Mouse (Mus musculus) kidney, postnatal 10 days (tissue): ENCODE data around the gene Gm9507.
"Not testable (repeated sequence)": the region's sequence is repeated elsewhere in the genome, so short reads cannot be mapped to it uniquely, and the experiment has no call there.

ENCODE experiments used
- DNase-seq: peaks from one replicate; pipeline ENCODE4 v3.0.0; 2021; ENCODE audit warnings: mixed read lengths

Gm9507 gene

DNA sequence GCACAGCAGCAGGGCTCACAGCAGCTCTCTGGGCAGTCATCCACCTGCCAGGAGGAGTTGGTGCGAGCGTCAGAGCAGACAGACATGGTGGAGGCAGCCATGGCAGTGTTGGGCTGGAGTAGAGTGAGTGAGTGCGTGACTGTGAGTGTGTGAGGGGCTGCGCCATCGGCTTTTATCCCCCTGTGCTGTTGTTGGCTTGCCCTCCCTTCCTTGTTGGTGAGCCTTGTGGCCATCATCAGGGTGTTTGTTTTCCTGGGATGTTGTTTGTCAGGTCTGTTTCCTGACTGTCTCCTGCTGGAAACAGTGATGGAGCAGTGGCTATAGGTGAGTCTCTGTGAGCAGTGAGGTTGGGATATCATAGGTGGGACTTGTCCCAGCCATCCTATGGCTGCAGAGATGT, at the start of gene Gm9507:
Gm9507 (minus strand) TSS at position 101 of the 400 bp plus-strand sequence.
- DNase-seq, result no peak

DNA sequence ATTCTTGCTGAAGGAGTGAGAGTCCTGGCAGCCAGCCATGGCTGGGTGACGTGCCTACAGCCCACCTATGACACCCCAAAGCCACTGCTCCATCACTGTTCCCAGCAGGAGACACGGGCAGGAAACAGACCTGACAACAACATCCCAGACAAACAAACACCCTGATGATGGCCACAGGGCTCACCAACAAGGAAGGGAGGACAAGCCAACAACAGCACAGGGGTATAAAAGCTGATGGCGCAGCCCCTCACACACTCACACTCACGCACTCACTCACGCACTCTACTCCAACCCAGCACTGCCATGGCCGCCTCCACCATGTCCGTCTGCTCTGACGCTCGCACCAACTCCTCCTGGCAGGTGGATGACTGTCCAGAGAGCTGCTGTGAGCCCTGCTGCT, 40.9 kb upstream of the Gm9507 start, which contains the start of gene Gm10318:
Gm10318 (plus strand) TSS at position 301 of the 400 bp plus-strand sequence.
- no peak for DNase-seq

DNA sequence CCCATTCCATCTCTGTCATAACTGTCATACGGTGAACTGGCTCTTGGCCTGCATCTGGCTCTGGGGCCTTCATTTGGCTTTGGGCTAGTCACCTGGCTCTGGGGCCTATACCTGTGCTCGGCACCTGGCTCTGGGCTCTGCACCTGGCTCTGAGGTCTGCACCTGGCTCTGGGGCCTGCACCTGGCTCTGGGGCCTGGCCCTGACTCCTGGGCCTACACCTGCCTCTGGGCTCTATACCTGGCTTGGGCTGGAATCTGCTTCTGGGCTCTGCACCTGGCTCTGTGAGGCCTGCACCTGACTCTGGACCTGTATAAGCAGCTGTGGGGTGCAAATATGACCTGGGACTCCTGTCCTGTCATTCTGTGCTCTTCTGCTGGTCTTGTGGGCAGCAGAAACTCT, 35.9 kb upstream of the Gm9507 start:
- DNase-seq, result no peak

DNA sequence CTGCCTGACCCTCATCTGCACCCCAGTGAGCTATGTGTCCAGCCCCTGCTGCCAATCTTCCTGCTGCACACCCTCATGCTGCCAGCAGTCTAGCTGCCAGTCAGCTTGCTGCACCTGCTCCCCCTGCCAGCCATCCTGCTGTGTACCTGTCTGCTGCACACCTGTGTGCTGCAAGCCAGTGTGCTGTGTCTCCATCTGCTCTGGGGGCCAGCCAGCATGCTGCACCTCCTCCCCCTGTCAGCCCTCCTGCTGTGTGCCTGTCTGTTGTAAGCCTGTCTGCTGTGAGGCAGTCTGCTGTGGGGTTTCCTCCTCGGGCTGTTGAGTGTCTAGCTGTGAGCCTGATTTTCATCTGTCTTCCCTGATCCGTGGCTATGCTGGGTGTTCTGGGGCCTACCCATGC, 35.3 kb upstream of the Gm9507 start:
- no peak for DNase-seq

DNA sequence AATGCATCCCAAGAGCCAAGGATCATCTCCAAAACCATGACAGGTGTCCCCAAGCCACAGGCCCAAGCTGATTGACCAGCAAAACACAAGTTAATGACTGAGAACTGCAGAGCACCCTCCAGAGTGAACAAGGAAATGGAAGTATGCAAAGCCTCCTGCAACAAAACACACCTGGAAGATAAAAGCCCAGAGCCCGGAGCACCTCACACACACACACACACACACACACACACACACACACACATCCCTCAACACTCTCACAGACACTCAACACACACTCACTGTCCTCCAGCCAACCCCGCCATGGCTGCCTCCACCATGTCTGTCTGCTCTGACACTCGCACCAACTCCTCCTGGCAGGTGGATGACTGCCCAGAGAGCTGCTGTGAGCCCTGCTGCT, 34.9 kb upstream of the Gm9507 start, which contains the start of gene Gm36176:
Gm36176 (plus strand) TSS at position 301 of the 400 bp plus-strand sequence.
- DNase-seq, result no peak

DNA sequence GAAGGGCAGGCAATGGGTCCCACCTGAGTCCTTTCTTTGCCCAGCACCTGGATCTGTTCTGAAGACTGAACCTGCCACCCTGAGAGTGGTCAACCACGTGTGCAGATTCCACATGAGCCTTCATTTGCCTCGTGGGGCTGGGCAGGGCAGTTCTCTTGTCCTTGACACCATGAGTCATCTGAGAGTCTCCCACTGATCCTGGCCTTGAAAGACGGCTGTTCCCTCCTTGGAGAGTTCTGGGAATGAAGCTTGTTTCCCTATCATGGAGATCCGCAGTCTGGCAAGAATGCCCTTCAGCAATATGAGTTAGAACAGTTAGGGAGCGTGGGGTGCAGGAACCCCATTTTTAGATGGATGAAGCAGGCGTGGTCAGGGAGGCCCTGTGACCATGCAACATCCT, 27.4 kb upstream of the Gm9507 start:
- no peak for DNase-seq

DNA sequence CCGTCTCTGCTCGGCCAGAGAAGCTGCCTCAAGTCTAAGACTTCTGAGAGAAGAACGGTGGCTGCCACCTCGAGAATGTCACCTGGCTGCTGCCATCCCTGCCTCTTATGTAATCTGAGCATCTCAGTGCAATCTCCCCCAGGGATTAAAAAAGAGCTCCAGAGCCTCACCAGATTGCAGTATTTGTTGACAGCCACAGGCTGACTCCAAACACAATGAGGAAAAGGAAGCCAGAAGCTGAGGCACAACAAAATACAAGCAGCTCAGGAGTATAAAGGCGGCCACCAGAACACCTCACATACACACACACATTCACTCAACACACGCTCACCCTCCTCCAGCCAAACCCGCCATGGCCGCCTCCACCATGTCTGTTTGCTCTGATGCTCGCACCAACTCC, 24.0 kb upstream of the Gm9507 start, which contains the start of gene Krtap10-10:
Krtap10-10 (plus strand) TSS at position 301 of the 400 bp plus-strand sequence.
- no peak for DNase-seq

DNA sequence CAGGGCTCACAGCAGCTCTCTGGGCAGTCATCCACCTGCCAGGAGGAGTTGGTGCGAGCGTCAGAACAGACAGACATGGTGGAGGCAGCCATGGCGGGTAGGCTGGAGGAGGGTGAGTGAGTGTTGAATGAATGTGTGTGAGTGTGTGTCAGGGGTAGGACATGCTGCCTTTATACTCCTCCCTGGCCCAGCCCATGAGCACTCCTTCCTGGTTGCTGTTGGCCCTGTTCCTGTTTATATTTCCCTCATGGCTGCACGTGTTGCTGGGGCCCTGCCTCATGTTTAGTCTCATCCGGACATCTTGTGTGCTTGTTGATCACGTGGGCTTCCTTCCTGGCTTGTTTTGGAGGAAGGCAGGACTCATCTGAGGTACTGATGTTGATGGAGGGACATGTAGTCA, 15.3 kb upstream of the Gm9507 start, which contains the start of gene Krtap10-4:
Krtap10-4 (minus strand) TSS at position 145 of the 400 bp plus-strand sequence.
- DNase-seq, result no peak

DNA sequence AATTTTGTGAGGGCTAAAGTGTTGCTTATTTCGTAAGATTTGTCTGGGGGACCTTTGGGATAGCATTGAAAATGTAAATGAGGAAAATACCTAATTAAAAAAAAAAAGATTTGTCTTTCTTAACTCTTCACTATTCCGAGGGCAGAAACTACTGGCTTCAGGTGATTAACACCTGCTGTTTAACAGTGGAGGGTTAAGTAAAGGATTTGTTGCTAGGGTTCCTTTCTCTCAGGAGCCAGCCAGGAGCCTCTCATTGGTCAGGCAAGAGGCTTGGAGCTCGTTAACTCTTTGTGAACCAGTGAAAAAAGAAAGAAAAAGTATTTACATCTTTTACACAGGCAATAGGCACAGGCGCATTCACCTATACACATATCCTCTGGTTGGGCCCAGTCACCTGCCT, 7.6 kb upstream of the Gm9507 start:
- no peak for DNase-seq

DNA sequence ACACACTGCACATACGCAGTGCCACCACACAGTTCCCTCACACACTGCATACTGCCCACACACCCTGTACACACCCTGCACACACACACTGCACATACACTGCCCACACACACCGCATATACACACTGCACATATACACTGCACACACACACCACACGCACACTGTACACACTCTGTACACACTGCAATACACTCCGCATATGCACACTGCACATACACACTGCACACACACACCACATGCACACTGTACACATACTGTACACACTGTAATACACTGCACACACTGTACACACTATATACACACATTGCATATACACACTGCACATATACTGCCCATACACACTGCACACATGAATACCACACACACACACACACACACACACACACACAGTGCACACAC, 6.9 kb upstream of the Gm9507 start:
- DNase-seq, result no peak

DNA sequence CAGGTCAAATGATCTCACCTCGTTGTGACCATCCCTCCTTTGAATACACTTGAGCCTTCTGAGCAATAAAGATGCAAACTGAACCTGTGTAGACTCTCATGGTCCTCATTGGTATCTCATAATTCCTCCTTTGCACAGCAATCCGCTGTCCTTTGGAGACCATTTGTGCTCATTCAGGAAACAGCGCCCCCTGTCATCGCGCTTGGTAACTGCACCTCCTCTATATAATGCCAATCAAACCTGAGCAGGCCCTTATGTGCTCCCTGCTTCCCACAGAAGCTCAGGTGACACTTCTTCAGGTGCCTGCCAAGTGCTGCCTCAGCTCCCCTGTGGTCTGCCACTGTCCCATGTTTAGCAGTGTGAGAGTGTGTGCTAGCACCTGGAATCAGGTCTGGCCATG, 3.9 kb upstream of the Gm9507 start:
- DNase-seq, result peak; percentile 24

DNA sequence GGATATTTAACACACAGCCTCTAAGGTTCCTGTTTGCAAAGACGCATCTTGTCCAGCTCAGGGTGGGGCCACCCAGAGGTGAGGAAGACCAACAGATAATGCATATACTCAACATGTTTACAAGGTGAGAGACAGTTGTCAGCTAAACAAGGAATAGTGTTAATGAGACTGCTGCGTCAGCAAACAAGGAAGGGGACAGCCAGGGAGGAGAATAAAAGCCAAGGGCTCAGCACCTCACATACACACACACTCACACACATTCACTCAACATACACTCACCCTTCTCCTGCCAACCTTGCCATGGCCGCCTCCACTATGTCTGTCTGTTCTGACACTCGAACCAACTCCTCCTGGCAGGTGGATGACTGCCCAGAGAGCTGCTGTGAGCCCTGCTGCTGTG, 2.7 kb upstream of the Gm9507 start, which contains the start of gene Gm2696:
Gm2696 (plus strand) TSS at position 301 of the 400 bp plus-strand sequence.
- DNase-seq, result no peak

DNA sequence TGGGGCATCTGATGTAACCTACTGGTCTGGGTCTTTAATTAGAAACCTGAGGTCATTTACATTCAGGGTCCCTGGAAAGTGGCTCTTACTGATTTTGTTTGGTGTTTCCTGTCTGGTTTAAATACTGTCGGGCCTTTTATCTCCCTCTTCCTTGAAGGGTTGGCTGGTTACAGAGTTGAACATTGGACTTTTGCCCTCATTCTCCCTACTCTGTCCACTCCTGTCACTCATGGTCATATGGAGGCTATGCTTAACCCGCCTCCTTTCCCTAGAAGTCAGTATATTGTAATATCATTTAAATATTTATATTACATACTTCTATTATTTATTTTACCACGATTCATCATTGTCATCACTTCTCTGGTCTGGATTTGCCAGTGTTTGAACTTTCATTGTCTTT, 7.5 kb downstream of the Gm9507 start:
- no peak for DNase-seq

DNA sequence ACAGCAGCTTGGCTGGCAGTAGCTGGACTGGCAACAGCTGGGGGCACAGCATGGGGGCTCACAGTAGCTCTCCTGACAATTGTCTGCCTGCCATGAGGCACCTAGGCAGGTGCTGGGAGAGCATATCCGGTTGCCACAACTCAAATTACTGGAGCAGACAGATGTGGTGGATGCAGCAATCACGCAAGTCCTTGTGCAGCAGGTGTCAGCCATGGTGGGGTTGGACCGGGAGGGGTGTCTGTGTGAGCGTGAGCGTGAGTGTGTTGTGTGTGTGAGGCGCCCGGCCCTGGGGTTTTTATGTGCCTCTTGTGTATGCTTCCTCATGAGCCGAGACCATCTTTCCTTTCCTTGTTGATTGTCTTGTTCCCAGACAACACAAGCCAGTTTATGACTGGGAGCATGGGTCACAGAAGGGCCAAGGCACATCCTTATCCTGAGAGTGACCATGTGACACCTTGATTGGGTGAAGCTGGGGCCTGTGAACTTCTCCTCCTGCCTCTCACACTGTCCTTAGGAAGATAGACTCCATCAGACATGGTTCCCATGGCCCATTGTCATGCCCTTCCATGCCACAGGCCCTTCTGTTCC, 12.6 kb downstream of the Gm9507 start, which contains the start of gene Gm19668:
Gm19668 (minus strand) TSS at position 213 of the 588 bp plus-strand sequence.
- no peak for DNase-seq

DNA sequence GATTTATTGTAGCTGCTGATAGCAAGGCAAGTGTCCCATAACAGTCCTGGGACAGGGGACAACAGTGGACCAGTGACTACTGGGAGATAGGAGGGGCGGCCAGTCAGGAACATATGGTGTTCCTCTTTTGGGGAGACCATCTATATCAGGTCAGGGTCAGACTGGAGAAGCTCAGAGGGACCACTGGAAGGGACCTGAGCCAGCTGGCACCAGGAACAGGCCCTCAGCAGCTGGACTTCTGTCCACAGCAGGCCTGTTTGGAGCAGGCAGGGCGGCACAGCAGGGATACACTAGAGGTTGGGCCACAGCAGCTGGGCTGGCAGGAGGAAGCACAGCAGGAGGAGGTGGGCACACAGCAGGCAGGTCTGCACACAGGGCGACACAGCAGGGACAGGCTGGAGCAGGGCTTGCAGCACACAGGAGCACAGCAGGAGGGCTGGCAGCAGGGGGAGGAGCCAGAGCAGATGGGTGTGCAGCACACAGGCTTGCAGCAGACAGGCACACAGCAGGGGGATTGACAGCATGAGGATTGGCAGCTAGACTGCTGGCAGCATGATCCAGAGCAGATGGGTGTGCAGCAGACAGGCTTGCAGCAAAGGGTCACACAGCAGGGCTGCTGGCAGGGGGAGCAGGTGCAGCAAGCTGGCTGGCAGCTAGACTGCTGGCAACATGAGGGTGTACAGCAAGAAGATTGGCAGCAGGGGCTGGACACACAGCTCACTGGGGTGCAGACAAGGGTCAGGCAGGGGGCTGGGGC, 13.3 kb downstream of the Gm9507 start:
- DNase-seq, result peak; percentile 27

DNA sequence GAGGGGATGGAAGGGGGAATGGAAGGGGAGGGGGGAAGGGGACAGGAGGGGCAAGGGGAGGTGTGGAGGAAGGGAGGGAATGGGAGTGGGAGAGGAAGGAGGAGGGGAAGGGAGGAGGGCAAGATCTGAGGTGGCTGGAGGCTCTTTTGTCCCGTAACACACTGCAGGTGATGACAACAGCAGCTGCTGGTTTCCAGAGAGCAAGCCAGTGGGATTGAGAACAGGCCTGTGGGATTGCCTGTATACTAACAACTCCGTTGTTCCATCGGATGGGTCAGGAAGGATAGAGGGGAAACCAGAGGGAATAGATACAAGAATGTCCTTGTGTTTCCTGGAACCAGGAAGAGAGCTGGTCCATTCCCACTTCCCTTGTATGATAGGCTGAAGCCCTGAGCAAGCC, 14.0 kb downstream of the Gm9507 start:
- DNase-seq, result no peak

DNA sequence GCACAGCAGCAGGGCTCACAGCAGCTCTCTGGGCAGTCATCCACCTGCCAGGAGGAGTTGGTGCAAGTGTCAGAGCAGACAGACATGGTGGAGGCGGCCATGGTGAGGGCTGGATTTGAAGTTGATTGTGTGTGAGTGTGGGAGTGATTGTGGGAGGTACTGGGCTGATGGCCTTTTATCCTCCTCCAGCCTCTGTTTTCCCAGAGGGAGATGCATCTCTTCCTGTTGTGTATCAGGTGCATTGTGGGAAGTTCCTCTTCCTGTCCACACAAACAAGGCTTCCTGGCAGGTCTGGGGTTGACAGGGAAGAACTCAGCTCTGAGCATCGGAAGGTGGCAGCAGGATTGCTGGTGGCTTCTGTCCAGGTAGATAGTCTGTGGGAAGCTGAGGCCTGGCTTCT, 16.7 kb downstream of the Gm9507 start, which contains the start of gene Gm9639:
Gm9639 (minus strand) TSS at position 101 of the 400 bp plus-strand sequence.
- no peak for DNase-seq

DNA sequence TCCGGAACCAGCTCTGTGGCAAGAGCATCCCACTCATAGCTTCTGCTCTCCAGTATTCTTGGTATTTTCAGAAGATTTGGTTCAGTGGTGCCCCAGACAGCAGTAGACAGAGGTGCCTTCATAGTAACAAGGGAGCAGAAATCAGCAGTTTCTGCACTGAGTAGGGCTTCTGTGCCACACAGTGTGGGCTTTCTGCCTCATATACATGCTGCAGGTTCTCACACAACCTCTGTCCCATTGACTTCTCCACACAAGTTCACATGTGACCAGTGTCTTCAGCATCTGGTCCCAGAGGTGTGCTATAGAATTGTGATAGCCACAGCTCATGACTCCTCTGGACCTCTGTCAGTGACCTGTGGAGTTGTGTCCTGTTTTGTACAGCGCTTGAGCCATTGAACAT, 23.0 kb downstream of the Gm9507 start:
- no peak for DNase-seq

DNA sequence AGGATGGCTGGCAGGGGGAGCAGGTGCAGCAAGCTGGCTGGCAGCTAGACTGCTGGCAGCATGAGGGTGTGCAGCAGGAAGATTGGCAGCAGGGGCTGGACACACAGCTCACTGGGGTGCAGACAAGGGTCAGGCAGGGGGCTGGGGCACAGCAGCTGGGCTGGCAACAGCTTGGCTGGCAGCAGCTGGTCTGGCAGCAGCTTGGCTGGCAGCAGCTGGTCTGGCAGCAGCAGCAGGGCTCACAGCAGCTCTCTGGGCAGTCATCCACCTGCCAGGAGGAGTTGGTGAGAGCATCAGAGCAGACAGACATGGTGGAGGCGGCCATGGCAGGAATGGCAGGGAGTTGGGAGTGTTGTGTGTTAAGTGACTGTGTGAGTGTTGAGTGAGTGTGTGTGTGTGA, 23.8 kb downstream of the Gm9507 start, which contains the start of gene Gm7137:
Gm7137 (minus strand) TSS at position 325 of the 400 bp plus-strand sequence.
- not testable (repeated sequence) for DNase-seq

DNA sequence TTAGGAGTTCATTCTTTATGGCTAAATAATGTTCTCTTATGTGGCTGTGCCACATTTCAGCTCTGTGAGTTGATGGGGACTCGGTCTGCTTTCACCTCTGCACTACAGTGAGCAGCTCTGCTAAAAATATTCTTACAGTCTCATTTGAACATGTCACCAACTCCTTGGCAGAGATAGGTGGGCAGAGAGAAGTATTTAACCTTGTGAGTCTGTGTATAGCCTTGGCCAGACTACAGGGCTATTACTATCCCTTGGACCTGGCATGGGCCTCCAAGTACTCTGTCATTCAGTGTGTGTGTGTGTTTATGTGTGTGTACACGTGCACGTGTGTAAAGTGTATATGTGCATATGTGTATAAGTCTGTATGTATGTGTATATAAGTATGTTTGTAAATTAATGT, 28.2 kb downstream of the Gm9507 start:
- not testable (repeated sequence) for DNase-seq

DNA sequence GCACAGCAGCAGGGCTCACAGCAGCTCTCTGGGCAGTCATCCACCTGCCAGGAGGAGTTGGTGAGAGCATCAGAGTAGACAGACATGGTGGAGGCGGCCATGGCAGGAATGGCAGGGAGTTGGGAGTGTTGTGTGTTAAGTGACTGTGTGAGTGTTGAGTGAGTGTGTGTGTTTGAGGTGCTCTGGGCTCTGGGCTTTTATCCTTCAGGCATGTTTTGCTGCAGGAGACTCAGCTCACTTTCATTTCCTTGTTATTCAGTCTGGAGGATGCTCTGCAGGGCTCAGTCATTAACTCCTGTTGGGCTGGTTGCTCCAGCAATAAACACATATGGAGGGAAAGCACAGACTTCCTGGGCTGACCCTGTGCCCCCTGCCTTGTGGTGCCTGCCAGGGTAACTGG, 29.2 kb downstream of the Gm9507 start, which contains the start of gene Gm3250:
Gm3250 (minus strand) TSS at position 101 of the 400 bp plus-strand sequence.
- DNase-seq, result not testable (repeated sequence)

DNA sequence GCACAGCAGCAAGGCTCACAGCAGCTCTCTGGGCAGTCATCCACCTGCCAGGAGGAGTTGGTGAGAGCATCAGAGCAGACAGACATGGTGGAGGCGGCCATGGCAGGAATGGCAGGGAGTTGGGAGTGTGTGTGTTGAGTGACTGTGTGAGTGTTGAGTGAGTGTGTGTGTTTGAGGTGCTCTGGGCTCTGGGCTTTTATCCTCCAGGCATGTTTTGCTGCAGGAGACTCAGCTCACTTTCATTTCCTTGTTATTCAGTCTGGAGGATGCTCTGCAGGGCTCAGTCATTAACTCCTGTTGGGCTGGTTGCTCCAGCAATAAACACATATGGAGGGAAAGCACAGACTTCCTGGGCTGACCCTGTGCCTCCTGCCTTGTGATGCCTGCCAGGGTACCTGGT, 34.8 kb downstream of the Gm9507 start, which contains the start of gene Gm7138:
Gm7138 (minus strand) TSS at position 101 of the 400 bp plus-strand sequence.
- DNase-seq, result not testable (repeated sequence)

DNA sequence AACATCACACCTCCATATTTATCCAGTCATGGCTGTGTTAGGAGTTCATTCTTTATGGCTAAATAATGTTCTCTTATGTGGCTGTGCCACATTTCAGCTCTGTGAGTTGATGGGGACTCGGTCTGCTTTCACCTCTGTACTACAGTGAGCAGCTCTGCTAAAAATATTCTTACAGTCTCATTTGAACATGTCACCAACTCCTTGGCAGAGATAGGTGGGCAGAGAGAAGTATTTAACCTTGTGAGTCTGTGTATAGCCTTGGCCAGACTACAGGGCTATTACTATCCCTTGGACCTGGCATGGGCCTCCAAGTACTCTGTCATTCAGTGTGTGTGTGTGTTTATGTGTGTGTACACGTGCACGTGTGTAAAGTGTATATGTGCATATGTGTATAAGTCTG, 39.5 kb downstream of the Gm9507 start:
- DNase-seq, result not testable (repeated sequence)

DNA sequence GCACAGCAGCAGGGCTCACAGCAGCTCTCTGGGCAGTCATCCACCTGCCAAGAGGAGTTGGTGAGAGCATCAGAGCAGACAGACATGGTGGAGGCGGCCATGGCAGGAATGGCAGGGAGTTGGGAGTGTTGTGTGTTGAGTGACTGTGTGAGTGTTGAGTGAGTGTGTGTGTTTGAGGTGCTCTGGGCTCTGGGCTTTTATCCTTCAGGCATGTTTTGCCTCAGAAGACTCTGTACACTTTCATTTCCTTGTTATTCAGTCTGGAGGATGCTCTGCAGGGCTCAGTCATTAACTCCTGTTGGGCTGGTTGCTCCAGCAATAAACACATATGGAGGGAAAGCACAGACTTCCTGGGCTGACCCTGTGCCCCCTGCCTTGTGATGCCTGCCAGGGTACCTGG, 40.4 kb downstream of the Gm9507 start, which contains the start of gene Gm3238:
Gm3238 (minus strand) TSS at position 101 of the 400 bp plus-strand sequence.
- DNase-seq, result not testable (repeated sequence)
